Mouse (Mus musculus) liver, embryonic 15.5 days (tissue): ENCODE measurements at regions not wholly inside any gene's neighbourhood (a gene's known extent, or its start where the extent isn't known, plus 50 kb on each side); places are given as distances from the start of the nearest gene placed in this dataset.

Experiments
- ATAC-seq: fragments of 200-750 bp; cut with Nextera tagmentation; 2 replicates; pipeline ENCODE4 v1.8.0; 2017; ENCODE audit warnings: moderate number of reproducible peaks, mild to moderate bottlenecking, moderate library complexity; ENCODE audit not compliant: insufficient read depth
- H3K27ac ChIP-seq: fragments of 300-500 bp; sonication (generic); replicated peaks from 2 replicates; pipeline ENCODE4 v1.5.1; 2015; ENCODE audit warnings: mild to moderate bottlenecking, inconsistent platforms
- H3K27me3 ChIP-seq: fragments of 300-500 bp; sonication (generic); 2 replicates; pipeline ENCODE4 v1.6.1; 2015; ENCODE audit warnings: mild to moderate bottlenecking, inconsistent platforms
- H3K36me3 ChIP-seq: fragments of 300-500 bp; sonication (generic); replicated peaks from 2 replicates; pipeline ENCODE4 v1.6.1; 2015; ENCODE audit warnings: moderate library complexity, mild to moderate bottlenecking, inconsistent platforms
- H3K4me1 ChIP-seq: fragments of 300-500 bp; sonication (generic); replicated peaks from 2 replicates; pipeline ENCODE4 v1.6.1; 2015; ENCODE audit warnings: inconsistent platforms
- H3K4me2 ChIP-seq: fragments of 300-500 bp; sonication (generic); 2 replicates; pipeline ENCODE4 v1.6.1; 2015; ENCODE audit warnings: moderate library complexity, mild to moderate bottlenecking, inconsistent platforms
- H3K4me3 ChIP-seq: fragments of 300-500 bp; sonication (generic); replicated peaks from 2 replicates; pipeline ENCODE4 v1.5.1; 2015; ENCODE audit warnings: mild to moderate bottlenecking, inconsistent platforms
- H3K9ac ChIP-seq: fragments of 300-500 bp; sonication (generic); 2 replicates; pipeline ENCODE4 v1.6.1; 2015; ENCODE audit warnings: moderate library complexity, mild to moderate bottlenecking, inconsistent platforms
- H3K9me3 ChIP-seq: fragments of 300-500 bp; sonication (generic); replicated peaks from 2 replicates; pipeline ENCODE4 v1.6.1; 2016; ENCODE audit warnings: inconsistent platforms
- WGBS: fragments of 180-500 bp; shearing (Covaris S2); methylation state at CpG from one replicate; pipeline ENCODE4 v1.1.7; 2015; ENCODE audit warnings: mixed read lengths; ENCODE audit not compliant: insufficient replicate concordance; 5-methylcytosine and 5-hydroxymethylcytosine counted together

DNA sequence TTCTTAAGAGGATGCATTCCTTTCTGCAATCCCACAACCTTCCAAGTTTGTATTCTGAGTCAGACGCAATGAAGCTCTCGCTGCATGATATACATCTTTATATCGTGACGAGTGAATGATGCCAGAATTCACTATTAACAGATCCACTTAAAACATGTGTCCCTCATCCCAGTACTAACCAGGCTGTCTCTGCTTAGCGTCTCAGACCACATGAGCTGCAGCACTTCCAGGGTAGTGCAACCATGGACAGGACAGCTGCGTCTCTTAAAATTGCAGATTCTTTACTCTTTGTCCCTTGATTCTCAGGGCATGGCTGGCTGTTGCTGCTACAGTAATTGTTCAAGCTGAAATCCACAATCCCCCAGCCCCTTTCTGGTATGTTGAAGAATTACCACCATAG, 491.9 kb downstream of the Dcdc2c start:
- H3K27me3 ChIP-seq, result no peaks in the 10 kb centered on the region
- 62% methylated on average over 6 of the region's 6 CpGs for WGBS
- H3K4me3 ChIP-seq, result no peak overlapping the region
- H3K27ac ChIP-seq, result no peak overlapping the region
- H3K9ac ChIP-seq, result no peak overlapping the region
- no peaks in the 10 kb centered on the region for H3K9me3 ChIP-seq
- no peak overlapping the region for H3K4me2 ChIP-seq
- H3K36me3 ChIP-seq, result no peaks in the 10 kb centered on the region
- H3K4me1 ChIP-seq, result no peaks in the 10 kb centered on the region
- ATAC-seq, result no peak

DNA sequence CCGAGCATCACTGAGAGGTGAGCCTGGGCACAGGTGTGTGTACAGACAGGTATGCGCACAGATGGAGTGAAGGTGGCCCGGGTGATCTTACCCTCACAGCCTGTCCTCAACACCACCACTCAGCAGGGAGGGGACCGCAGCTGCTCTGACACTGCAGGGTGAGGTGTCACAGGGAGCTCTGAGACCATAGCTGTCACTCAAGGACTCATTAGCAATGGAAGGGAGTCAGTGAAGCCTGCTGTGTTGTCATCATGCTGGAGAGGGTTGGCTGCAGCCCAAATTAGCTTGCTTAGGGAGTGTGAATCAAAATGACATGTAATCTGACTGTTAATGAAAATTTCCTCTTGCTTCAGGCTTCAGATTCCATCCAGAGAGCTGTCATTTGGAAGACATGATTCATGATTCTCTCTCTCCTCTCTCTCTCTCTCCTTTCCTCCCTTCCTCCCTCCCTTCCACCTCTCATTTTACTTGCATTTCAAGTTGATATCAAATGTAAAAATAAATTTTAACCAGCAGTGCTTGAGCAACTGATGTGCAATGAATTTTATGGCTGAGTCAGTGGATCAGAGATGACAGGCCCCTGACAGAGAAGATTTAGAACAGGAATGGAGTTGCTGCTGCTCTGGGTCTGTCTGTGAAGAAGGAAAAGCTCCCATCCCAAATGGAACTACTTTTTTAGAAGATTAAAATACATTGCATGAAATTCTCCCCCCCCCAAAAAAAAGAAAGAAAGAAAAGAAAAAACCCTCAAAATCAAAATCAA, 496.5 kb downstream of the Dcdc2c start:
- H3K27ac ChIP-seq, result no peak overlapping the region
- 45% methylated on average over 4 of the region's 4 CpGs for WGBS
- no peaks in the 10 kb centered on the region for H3K27me3 ChIP-seq
- H3K9ac ChIP-seq, result no peak overlapping the region
- no peak for ATAC-seq
- H3K36me3 ChIP-seq, result no peaks in the 10 kb centered on the region
- no peak overlapping the region for H3K4me2 ChIP-seq
- H3K9me3 ChIP-seq, result no peaks in the 10 kb centered on the region
- H3K4me1 ChIP-seq, result no peaks in the 10 kb centered on the region
- H3K4me3 ChIP-seq, result no peak overlapping the region

DNA sequence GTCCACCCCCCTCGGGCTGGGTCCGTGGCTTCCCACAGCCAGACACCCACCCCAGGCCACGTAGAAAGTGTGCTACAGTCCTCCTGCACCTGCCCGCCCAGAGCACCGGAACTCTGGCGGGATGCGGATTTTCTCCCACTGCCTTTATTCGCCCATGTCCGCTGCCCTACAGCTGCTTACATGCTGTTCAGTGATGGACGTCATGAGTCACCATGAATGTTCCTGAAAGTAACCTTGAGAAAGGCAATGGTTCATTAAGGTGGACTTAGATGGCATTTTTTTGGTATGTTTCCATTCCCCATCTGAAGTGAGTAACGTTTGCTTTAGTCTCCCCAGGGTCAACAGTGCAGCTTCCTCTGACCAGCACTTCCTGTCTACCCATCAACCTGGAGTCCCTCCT, 497.8 kb downstream of the Dcdc2c start:
- no peaks in the 10 kb centered on the region for H3K4me1 ChIP-seq
- no peak overlapping the region for H3K4me2 ChIP-seq
- no peak for ATAC-seq
- no peaks in the 10 kb centered on the region for H3K9me3 ChIP-seq
- no peaks in the 10 kb centered on the region for H3K27me3 ChIP-seq
- WGBS, result 71% methylated on average over 11 of the region's 11 CpGs
- H3K4me3 ChIP-seq, result no peak overlapping the region
- H3K27ac ChIP-seq, result no peak overlapping the region
- no peak overlapping the region for H3K9ac ChIP-seq
- no peaks in the 10 kb centered on the region for H3K36me3 ChIP-seq

DNA sequence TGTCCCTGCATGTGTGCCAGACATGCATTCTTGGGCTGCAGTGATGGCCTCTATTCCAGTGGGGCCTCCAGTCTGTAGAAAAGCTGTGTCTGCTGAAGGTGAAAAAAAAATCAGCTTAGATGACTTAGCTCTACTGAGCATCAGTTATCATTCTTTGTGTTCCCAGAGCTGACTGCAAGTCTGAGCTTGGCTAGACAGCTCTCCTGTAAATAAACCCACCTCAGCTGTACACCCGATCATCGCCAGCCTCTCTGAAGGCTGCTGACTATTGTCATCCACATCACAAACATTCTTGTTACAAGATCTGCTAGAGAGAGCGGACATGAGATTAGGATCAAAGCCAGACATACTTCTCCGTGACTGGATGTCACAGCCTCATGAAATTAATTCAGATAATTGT, 504.2 kb downstream of the Dcdc2c start:
- Histone ChIP-seq H3K4me3 (no peak overlapping the region), H3K27ac (no peak overlapping the region), H3K36me3 (no peaks in the 10 kb centered on the region), H3K9me3 (no peaks in the 10 kb centered on the region), H3K27me3 (no peaks in the 10 kb centered on the region), H3K9ac (no peak overlapping the region), H3K4me2 (no peak overlapping the region), H3K4me1 (no peaks in the 10 kb centered on the region)
- WGBS, result 56% methylated on average over 4 of the region's 4 CpGs
- ATAC-seq, result no peak

DNA sequence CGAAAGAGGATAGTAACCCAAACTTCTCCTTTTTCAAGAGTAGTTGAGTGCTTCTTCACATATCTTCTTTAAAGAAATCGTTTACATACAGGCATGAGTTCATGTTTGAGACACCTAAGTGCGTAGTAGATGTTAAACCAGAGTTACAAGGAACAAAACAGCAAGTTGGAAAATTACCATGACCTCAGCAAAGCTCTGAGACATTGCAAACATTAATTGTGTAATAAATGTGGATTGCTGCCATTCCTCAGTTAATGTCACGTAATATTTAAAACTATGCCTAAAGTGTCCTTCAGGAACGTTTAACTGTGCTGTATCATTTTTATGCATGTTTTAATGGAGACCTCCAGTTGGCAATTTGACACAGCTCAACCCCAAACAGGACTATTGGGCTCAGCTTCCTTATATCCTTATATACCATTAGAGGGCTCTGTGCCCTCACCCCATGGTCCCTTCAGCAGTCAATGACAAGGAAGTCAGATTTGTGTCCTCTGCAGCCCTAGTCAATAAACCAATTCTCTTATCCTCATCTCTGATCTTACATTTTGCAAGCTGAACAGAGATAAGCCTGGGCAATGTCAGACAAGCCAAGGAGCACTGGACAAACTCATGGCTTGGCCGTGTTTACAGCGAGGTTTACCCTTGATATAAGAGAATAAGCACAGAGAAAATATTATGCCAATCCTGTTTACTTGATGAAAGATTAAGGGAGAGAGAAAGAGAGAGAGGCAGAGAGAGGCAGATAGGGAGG, 513.9 kb downstream of the Dcdc2c start:
- no peaks in the 10 kb centered on the region for H3K27me3 ChIP-seq
- H3K4me1 ChIP-seq, result no peaks in the 10 kb centered on the region
- H3K4me3 ChIP-seq, result no peak overlapping the region
- no peak for ATAC-seq
- 44% methylated on average over 7 of the region's 7 CpGs for WGBS
- no peaks in the 10 kb centered on the region for H3K36me3 ChIP-seq
- no peak overlapping the region for H3K4me2 ChIP-seq
- no peaks in the 10 kb centered on the region for H3K9me3 ChIP-seq
- no peak overlapping the region for H3K9ac ChIP-seq
- H3K27ac ChIP-seq, result no peak overlapping the region

DNA sequence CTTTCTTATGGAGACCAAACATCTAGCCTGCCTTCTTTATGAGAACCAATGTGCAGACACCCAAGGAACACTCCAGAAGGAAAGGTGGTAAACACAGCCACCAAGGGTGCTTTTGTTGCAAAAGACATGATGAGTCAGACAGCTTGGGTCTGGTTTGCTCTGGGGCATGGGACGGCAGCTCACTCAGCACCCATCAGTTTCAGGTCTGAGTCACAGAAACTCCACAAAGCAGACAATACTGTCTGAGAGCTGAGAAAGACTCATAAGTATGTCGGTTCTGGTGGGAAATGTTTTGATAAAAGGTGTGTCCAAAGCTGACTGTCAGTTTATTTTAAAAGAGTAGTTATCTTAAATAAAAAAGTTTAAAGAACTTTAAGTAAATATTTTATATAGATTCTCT, 553.0 kb downstream of the Dcdc2c start:
- H3K4me2 ChIP-seq, result no peak overlapping the region
- WGBS, result 52% methylated on average over 2 of the region's 2 CpGs

DNA sequence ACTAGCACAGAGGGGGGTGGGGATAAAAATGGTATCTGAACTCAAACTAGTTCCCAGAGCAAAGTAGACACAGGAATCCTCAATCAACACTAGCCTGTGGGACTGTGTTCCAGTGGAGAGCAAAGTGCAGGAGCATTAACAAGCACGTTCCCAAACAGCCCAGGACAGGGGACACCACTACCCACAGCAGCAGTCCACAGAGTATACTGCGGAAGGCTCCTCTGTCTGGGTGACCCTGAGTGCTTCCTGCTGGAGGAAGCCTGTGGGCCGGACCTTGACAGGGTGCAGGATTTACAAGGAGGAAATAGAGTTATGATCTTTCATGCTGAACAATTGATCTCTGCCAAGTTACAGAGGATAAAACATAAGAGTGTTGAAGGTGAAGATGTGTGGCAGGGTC, 560.0 kb downstream of the Dcdc2c start:
- Histone ChIP-seq H3K4me3 (no peak overlapping the region), H3K4me1 (no peaks in the 10 kb centered on the region), H3K27me3 (no peaks in the 10 kb centered on the region), H3K27ac (no peak overlapping the region), H3K36me3 (no peaks in the 10 kb centered on the region), H3K9ac (no peak overlapping the region), H3K4me2 (no peak overlapping the region), H3K9me3 (no peaks in the 10 kb centered on the region)
- 14% methylated on average over 3 of the region's 3 CpGs for WGBS
- ATAC-seq, result no peak

More for the DNA sequence above, 553.0 kb downstream of the Dcdc2c start:
- Histone ChIP-seq H3K36me3 (no peaks in the 10 kb centered on the region), H3K9me3 (no peaks in the 10 kb centered on the region), H3K27ac (no peak overlapping the region), H3K27me3 (no peaks in the 10 kb centered on the region), H3K9ac (no peak overlapping the region), H3K4me3 (no peak overlapping the region), H3K4me1 (no peaks in the 10 kb centered on the region)
- ATAC-seq, result no peak

DNA sequence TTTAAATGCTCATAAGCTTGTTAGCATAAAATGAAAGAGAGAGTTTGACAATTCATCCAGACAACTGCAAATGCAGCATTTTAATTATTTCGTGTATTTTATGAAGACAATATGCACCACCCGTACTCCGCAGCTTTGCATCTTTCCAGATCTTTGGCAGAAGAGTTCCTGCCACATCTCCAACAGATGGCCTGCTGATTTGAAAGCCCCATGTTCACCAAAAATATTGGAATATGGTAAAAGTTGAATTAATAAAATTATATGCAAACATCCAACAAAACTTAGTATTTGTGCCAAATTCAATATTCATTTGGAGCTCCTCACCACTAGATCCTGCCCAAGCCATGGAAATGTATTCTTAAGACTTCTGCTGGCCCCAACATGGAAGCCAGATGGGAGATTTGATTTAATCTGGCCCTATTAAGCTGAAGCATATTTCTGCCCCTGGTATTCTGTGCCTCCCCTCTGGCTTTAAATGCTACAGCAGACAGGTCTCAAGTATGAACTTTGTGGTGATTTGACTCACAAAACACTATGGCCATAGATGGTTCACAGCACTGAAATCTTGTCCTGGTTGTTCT, 567.8 kb downstream of the Dcdc2c start:
- H3K27ac ChIP-seq, result no peak overlapping the region
- H3K9ac ChIP-seq, result no peak overlapping the region
- H3K4me2 ChIP-seq, result no peak overlapping the region
- no peaks in the 10 kb centered on the region for H3K27me3 ChIP-seq
- no peaks in the 10 kb centered on the region for H3K9me3 ChIP-seq
- no peak for ATAC-seq
- no peaks in the 10 kb centered on the region for H3K4me1 ChIP-seq
- H3K36me3 ChIP-seq, result no peaks in the 10 kb centered on the region
- H3K4me3 ChIP-seq, result no peak overlapping the region
- WGBS, result 75% methylated on average over 3 of the region's 3 CpGs

DNA sequence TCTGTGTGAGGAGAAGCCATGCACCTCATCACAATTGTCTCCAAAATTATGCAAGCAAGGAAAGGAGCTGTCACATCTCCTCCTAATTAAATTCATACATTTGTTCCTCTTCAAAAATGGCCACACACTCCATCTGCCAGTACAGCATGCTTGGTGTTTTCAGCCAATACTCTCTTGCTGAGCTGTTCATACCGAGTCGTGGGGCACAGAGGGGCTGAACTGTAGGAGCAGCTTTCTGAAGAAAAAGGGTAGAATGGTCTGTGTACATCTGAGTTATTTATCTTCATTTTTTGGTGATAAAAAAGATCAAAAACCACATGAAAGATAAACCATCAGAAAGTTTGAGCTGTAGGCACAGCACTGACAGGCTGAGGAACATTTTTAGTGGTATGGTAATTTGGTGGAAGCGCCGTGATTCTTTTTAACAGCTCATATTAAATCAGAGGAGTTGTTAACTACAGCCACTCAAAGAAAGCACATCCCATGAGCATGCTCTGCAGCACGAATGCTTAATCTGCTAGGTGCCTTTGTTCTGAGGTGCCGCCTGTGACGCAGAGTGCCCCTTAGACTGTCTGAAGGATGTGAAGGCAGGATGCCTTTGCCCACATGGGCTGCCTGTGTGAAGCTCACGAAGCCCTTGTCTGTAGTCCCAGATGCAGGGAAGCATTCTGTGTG, 573.8 kb downstream of the Dcdc2c start:
- H3K4me2 ChIP-seq, result no peak overlapping the region
- ATAC-seq, result no peak
- H3K4me3 ChIP-seq, result no peak overlapping the region
- H3K9me3 ChIP-seq, result no peaks in the 10 kb centered on the region
- no peaks in the 10 kb centered on the region for H3K4me1 ChIP-seq
- H3K36me3 ChIP-seq, result no peaks in the 10 kb centered on the region
- 61% methylated on average over 8 of the region's 8 CpGs for WGBS
- no peak overlapping the region for H3K9ac ChIP-seq
- no peaks in the 10 kb centered on the region for H3K27me3 ChIP-seq
- no peak overlapping the region for H3K27ac ChIP-seq

DNA sequence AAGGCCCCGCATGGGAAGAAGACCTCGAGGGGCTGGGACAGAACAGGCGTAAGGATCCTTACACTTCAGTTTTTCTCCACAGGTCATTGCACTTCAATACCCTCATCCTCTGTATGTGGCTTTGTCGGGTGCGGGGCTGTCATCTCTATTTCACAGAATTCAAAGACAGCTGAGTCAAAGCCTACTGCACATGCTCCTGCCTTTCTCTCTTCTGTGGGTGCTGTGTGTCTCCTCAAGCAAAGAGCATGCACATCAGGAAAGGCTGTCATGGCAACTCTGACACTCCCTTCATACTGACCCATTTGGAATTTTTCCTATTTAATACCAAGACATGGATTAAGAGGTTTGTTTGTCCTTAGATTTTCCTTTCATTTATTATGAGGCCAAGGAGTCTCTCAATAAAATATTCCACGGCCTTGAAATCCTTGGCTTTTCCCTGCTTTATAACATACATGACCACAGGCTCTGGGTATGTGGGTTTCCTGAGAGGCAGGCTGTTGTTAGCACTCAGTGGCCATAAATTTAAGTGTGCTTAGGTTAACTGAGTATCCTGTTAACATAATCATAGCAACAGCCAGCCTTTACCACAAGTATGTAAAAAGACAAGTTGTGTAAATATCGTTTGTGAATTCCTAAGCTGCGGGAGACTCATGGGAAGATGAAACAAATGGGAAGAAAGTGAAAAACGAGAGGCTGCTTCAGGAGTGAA, 574.5 kb downstream of the Dcdc2c start:
- Histone ChIP-seq H3K4me2 (no peak overlapping the region), H3K9me3 (no peaks in the 10 kb centered on the region), H3K4me1 (no peaks in the 10 kb centered on the region), H3K27me3 (no peaks in the 10 kb centered on the region), H3K36me3 (no peaks in the 10 kb centered on the region), H3K27ac (no peak overlapping the region), H3K9ac (no peak overlapping the region), H3K4me3 (no peak overlapping the region)
- no peak for ATAC-seq
- 46% methylated on average over 9 of the region's 9 CpGs for WGBS

DNA sequence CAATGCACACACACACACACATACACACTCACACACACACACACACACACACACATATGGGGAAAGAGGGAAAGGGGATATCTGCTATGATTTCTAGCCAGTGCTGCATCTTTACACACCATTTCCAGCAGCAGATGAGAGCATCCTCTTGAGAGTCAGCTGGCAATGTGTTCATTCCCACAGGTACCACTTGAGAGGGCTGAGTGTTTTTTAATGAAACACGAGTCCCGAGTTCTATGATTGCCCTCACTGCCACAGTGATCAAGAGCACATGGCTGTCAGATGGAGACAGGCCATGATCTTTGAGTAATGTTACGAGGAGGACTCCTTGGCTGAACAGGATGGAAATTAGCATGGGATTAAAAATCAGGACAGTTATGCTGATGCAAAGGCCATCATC, 589.3 kb downstream of the Dcdc2c start:
- Histone ChIP-seq H3K36me3 (no peaks in the 10 kb centered on the region), H3K9ac (no peak overlapping the region), H3K9me3 (no peaks in the 10 kb centered on the region), H3K27me3 (no peaks in the 10 kb centered on the region), H3K4me3 (no peak overlapping the region), H3K4me2 (no peak overlapping the region), H3K27ac (no peak overlapping the region), H3K4me1 (no peaks in the 10 kb centered on the region)
- WGBS, result 56% methylated on average over 3 of the region's 3 CpGs
- no peak for ATAC-seq
